Mouse (Mus musculus): ENCODE measurements around the gene Gm3739. TPM values are rescaled to one million over a fixed set of nuclear protein-coding genes. Genes with fewer than 3 reads are reported as not detected.
"Not testable (repeated sequence)": the region's sequence is repeated elsewhere in the genome, so short reads cannot be mapped to it uniquely, and the experiment has no call there.

Gm3739 gene
- total RNA-seq (2021), result under 1 TPM in 1 of 2 experiments, not detected in 1; 0.14 TPM
- long read RNA-seq, experiment 1, result 0 reads
- long read RNA-seq, experiment 2, result 0 reads

- peak; percentile 0 for DNase-seq (ENCODE audit: low spot score)
Measured at GRCm38 (mm10) chr14:7314661-7315060, at the start of gene Gm3739. Gene Gm3739, minus strand, starts transcription at chr14:7315049.

- DNase-seq (ENCODE audit: low spot score), result not testable (repeated sequence)
Measured at GRCm38 (mm10) chr14:7332295-7332694, 17.4 kb upstream of the Gm3739 start, which contains the start of gene Gm5797. Gene Gm5797, minus strand, starts transcription at chr14:7332395.

- DNase-seq (ENCODE audit: low spot score), result not testable (repeated sequence)
Measured at GRCm38 (mm10) chr14:7315093-7315492, 244 bp upstream of the Gm3739 start.

- DNase-seq (ENCODE audit: low spot score), result not testable (repeated sequence)
Measured at GRCm38 (mm10) chr14:7264614-7265013, 50.2 kb downstream of the Gm3739 start, which contains the start of gene Gm3727. Gene Gm3727, minus strand, starts transcription at chr14:7264714.

Other genes with a start within 250 kb of the Gm3739 start
- gene Gm3696, start 214.4 kb downstream of the Gm3739 start, total RNA-seq (2021), result not detected
- not detected for gene Gm6676, start 189.6 kb downstream of the Gm3739 start, total RNA-seq (2021)
- not detected for gene Gm3512, start 140.5 kb downstream of the Gm3739 start, total RNA-seq (2021)
- gene Gm16434, start 120.5 kb downstream of the Gm3739 start, total RNA-seq (2021), result not detected
- gene Gm3727, start 50.3 kb downstream of the Gm3739 start, total RNA-seq (2021), result not detected
- not detected for gene Gm5797, start 17.3 kb upstream of the Gm3739 start, total RNA-seq (2021)
- gene Gm8374, start 50.1 kb upstream of the Gm3739 start, total RNA-seq (2021), result not detected
- gene Gm3755, start 135.9 kb upstream of the Gm3739 start, total RNA-seq (2021), result not detected
- not detected for gene Gm3752, start 168.7 kb upstream of the Gm3739 start, total RNA-seq (2021)

Data from gastrocnemius, adult 18-20 months (tissue).